Mouse (Mus musculus) kidney, adult 11 months (tissue): Measurements from ENCODE around the gene Tmem259.
A peak's percentile ranks its signal among the peaks of the same experiment; 100 is the strongest.

Experiments
- DNase-seq: peaks from one replicate; pipeline ENCODE4 v3.0.0; 2022

Tmem259 gene

DNA sequence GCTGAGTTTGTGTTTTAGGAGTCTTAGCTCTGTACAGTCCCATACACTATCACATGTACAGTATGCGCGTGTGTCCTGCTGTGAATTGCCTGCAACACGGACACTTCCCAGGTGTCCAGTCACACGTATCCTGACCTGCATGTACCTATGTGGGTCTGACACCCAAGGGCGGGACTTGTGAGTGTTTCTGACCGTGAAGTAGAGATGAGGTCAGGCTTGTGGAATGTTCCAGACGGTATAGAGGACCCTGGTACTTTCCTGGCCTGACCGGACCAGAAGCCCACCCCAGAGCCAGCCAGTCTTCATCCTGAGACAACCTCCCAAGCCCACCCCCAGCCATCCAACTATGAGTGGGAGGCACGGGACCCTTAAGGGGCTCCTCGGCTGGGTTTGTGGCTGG lies 31.5 kb upstream of the Tmem259 start:
- DNase-seq = no peak

DNA sequence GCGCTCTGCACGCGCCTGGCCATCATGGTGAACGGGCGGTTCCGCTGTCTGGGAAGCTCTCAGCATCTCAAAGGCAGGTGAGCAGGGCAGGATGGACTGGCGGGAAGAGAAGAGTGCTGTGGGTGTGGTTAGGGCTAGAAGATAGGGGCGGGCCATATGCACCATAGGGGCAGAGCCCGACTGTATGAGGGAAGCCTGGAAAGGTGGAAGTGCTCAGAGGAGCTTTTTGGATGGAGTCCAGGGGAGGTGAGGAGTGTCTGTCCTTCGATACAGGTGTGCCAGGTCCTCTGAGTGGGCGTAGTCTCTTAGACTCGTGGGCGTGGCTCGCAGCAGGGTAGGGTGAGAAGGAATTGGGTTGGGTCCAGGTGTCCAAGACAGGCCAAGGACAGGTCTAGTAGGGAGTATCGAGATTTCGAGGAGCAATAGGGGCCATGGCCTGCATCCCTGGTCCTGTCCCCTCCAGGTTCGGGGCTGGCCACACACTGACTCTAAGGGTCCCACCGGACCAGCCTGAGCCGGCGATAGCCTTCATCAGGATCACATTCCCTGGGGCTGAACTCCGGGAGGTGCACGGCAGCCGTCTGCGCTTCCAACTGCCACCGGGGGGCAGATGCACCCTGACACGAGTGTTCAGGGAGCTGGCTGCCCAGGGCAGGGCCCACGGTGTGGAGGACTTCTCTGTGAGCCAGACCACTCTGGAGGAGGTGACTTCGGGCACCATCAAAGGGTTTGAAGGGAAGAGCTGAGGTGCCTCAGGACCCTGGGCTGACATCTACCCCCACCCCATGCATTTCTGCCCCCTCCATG lies 30.6 kb upstream of the Tmem259 start:
- no peak for DNase-seq

DNA sequence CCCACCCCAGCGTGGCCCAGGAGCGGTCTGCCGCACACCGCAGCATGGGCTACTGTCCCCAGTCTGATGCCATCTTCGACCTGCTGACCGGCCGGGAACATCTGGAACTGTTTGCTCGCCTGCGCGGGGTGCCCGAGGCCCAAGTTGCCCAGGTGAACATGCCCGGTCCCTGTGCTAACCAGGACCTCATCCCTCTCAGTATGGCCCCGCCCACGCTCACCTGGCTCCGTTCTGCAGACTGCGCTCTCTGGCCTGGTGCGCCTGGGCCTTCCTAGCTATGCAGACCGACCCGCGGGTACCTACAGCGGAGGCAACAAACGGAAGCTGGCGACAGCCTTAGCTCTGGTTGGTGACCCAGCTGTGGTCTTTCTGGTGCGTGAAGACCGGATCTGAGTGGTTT lies 29.5 kb upstream of the Tmem259 start:
- DNase-seq = no peak

DNA sequence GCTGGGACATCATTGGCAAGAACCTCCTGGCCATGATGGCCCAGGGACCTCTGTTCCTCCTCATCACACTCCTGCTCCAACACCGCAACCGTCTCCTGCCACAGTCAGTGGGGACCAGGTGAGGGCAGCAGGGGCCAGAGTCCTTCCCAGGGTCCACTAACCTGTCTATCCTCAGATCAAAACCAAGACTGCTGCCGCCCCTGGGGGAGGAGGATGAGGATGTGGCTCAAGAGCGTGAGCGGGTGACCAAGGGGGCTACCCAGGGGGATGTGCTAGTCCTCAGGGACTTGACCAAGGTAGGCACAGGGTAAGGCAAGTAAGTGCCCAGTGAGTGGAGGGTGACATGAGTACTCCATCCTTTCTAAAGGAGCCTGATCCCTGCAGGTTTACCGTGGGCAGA lies 27.6 kb upstream of the Tmem259 start:
- no peak for DNase-seq

DNA sequence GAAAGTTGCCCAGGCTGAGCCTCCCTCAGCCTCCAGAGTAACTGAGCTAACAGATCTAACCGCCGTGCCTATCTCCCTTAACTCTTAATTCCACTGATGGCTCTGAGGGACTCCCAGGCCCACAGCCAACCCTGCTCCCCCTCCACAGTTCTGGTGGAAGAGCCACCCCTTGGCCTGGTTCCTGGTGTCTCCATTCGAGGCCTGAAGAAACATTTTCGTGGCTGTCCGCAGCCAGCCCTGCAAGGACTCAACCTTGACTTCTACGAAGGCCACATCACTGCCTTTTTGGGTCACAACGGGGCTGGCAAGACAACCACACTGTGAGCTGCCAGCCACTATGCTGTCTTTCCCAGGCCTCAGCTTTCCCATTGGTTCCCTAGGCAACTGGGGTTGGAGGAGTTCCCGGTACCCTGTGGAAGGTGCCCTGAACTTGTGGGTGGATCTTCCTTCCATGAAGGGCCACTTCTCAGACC lies 20.1 kb upstream of the Tmem259 start:
- no peak for DNase-seq

- no peak for DNase-seq
Measured at GRCm38 (mm10) chr10:80003374-80004232, 19.5 kb upstream of the Tmem259 start.

DNA sequence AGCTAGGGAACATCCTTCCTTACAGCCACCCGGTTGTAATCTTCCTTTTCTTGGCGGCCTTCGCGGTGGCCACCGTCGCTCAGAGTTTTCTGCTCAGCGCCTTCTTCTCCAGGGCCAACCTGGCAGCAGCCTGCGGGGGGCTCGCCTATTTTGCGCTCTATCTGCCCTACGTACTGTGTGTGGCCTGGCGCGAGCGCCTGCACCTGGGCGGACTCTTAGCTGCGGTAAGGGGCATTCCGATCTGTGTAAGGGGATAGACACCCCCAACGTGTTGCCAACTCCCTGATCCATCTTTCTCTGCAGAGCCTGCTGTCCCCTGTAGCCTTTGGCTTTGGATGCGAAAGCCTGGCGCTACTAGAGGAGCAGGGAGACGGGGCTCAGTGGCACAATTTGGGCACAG lies 18.7 kb upstream of the Tmem259 start:
- no peak for DNase-seq

- no peak for DNase-seq
Measured at GRCm38 (mm10) chr10:80001945-80002344, 17.8 kb upstream of the Tmem259 start.

- no peak for DNase-seq
Measured at GRCm38 (mm10) chr10:79997819-79998218, 13.7 kb upstream of the Tmem259 start.

GRCm38 (mm10) chr10:79997034-79997760 lies 13.1 kb upstream of the Tmem259 start:
- peak; percentile 69 for DNase-seq

GRCm38 (mm10) chr10:79996272-79997033 lies 12.3 kb upstream of the Tmem259 start, which contains the start of gene Abca7:
Gene Abca7, plus strand, starts transcription at chr10:79996494.
- peak; percentile 93 for DNase-seq

DNA sequence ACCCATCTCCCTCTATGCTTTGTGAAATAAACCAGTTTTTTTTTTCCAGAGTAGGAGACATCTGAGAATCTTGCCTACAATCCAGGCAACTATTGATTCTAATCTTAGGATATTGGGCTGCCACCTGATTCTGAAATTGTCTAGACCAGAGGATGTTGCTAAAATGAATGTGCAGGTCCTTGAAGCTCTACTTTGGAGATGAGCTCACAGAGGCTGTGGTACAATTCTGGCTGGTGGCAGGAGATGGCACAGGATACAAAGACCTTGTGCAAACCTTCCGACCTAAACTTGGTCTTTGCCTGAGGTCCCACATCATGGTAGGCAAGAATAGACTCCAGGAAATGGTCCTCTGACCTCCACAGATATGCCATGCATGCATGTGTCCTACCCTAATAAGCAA lies 11.5 kb upstream of the Tmem259 start:
- DNase-seq = no peak

DNA sequence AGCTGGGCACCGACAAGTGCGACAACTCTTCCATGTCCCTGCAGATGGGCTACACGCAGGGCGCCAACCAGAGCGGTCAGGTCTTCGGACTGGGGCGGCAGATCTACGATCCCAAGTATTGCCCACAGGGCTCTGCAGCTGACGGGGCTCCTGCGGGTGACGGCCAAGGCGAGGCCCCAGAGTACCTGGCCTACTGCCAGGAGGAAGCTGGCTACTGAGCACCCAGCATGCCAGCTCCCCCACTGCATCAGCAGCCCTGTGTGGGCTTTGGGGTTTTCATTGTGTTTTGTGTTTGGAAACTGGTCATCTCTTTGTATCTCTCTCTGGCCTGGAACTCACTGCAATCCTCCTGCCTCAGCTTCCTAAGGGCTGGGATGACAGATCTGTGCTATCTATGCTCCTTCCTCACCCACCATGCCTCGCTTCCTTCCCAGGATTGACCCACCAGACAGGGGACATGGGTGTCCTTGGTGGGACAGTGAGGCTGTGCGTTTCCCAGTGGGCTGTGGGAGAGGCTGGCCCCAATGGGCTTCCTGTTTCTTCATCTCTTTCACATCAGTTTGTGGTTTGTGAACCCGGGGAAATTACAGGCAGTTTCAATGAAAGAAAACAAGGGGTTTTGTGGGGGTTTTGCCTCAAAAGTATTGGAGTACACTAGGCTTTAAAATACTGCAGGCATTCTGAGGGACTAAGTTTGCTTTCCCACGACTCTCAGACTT lies 10.4 kb upstream of the Tmem259 start:
- no peak for DNase-seq

GRCm38 (mm10) chr10:79991548-79991947 lies 7.4 kb upstream of the Tmem259 start:
- DNase-seq = no peak

- no peak for DNase-seq
Measured at GRCm38 (mm10) chr10:79991099-79991498, 7.0 kb upstream of the Tmem259 start.

DNA sequence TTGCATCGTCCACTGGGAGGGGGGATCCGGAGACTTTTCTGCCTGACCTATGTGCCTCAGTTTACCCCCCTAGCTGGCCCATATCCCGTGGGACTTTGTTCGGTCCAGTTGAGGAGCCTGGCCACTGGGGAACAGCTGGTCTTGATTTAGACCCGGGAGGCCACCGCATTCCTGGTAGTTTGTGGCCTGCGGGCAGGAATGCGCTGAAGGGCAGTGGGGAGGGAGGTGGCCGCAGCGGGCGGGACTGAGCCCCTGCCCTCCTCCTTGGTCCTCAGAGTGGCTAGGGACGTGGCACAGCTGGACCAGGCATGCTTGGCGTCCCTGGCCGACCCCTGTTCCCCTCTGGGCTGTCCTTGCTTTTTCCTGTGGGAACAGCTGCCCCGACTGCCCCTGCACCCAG lies 5.7 kb upstream of the Tmem259 start:
- no peak for DNase-seq

- DNase-seq = no peak
Measured at GRCm38 (mm10) chr10:79989272-79989786, 5.2 kb upstream of the Tmem259 start.

DNA sequence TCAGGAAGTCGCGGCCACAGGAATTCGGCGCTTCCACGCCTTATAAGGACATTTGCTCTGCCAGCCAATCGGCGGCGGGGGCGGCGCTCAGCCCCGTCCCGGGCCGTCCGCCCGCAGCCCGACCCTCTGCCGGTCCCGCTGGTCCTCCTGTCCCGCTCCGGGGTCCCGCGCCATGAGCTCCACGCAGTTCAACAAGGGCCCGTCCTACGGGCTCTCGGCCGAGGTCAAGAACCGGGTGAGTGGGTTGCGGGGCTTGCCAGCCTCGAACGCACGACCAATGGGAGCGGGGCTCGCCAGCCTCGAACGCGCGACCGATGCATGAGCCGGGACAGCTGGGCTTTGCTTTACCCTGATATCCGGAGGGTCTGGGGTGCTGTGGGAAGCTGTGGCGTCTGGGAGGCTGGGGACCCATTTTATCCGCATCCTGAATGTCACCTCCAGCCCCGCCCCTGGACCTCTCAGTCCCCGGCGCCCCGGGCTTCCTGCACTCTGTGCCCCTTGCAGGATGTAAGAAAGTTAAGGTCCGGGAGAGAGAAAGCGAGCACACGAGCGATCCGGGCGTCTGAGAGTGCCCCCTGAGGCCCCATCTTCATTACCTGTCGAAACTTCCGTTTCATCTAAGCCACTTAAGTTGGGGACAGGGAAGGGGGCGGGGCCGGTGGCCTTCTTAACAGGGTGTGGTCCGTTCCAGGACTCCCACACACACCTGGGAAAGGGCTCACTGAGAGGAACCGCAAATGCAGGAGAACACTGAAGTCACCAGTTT lies 4.6 kb upstream of the Tmem259 start, which contains the start of gene Cnn2:
TSS of gene Cnn2 (plus strand) at position 79 of the 766 bp plus-strand sequence.
- DNase-seq = peak; percentile 63

- DNase-seq = no peak
Measured at GRCm38 (mm10) chr10:79987771-79988505, 3.8 kb upstream of the Tmem259 start.

GRCm38 (mm10) chr10:79986963-79987362 lies 2.8 kb upstream of the Tmem259 start:
- DNase-seq = peak; percentile 81
